Mouse (Mus musculus) kidney, embryonic 14.5 days (tissue): ENCODE results near the gene Scg5. TPM values are rescaled to one million over a fixed set of nuclear protein-coding genes. Genes with fewer than 3 reads are reported as not detected.

Source experiments
- ATAC-seq: fragments of 200-750 bp; cut with Nextera tagmentation; 2 replicates; pipeline ENCODE4 v1.8.0; 2017; ENCODE audit warnings: moderate number of reproducible peaks, mild to moderate bottlenecking, moderate TSS enrichment, moderate library complexity; ENCODE audit not compliant: low FRiP score, low TSS enrichment
- H3K27ac ChIP-seq: fragments of 300-500 bp; sonication (generic); 2 replicates; pipeline ENCODE4 v1.5.1; 2014; ENCODE audit warnings: low read depth, mild to moderate bottlenecking, low read length, moderate library complexity, mixed read lengths
- H3K27me3 ChIP-seq: fragments of 300-500 bp; sonication (generic); 2 replicates; pipeline ENCODE4 v1.6.1; 2014; ENCODE audit warnings: mild to moderate bottlenecking, low read length; ENCODE audit not compliant: control insufficient read depth, insufficient read depth
- H3K36me3 ChIP-seq: fragments of 300-500 bp; sonication (generic); 2 replicates; pipeline ENCODE4 v1.6.1; 2014; ENCODE audit warnings: low read length, mixed read lengths; ENCODE audit not compliant: control insufficient read depth, insufficient read depth
- H3K4me1 ChIP-seq: fragments of 300-500 bp; sonication (generic); 2 replicates; pipeline ENCODE4 v1.6.1; 2014; ENCODE audit warnings: low read length, mixed read lengths; ENCODE audit not compliant: control insufficient read depth, insufficient read depth
- H3K4me2 ChIP-seq: fragments of 300-500 bp; sonication (generic); replicated peaks from 2 replicates; pipeline ENCODE4 v1.6.1; 2014; ENCODE audit warnings: low read depth, mild to moderate bottlenecking, low read length
- H3K4me3 ChIP-seq: fragments of 300-500 bp; sonication (generic); 2 replicates; pipeline ENCODE4 v1.5.1; 2014; ENCODE audit warnings: mild to moderate bottlenecking, low read length
- H3K9ac ChIP-seq: fragments of 300-500 bp; sonication (generic); 2 replicates; pipeline ENCODE4 v1.6.1; 2014; ENCODE audit warnings: low read depth, mild to moderate bottlenecking, low read length, moderate library complexity
- H3K9me3 ChIP-seq: fragments of 300-500 bp; sonication (generic); 2 replicates; pipeline ENCODE4 v1.6.1; 2016; ENCODE audit warnings: low read length; ENCODE audit not compliant: control insufficient read depth
- WGBS: fragments of 180-500 bp; shearing (Covaris S2); extraction: QIAGEN DNeasy Blood & Tissue Kit; methylation state at CpG from one replicate; pipeline ENCODE4 v1.1.7; 2014; 5-methylcytosine and 5-hydroxymethylcytosine counted together
- polyA plus RNA-seq: library from polyadenylated mRNA; unstranded; fragments of >200 nt; fragmentation: Nextera tagmentation; extraction: Ambion mirVana; gene quantifications from 2 replicates; pipeline ENCODE4 v1.2.1, GENCODE M21; 2014

The Scg5 gene
- polyA plus RNA-seq, 1 experiment from 2014 or later = 6.8 TPM

DNA sequence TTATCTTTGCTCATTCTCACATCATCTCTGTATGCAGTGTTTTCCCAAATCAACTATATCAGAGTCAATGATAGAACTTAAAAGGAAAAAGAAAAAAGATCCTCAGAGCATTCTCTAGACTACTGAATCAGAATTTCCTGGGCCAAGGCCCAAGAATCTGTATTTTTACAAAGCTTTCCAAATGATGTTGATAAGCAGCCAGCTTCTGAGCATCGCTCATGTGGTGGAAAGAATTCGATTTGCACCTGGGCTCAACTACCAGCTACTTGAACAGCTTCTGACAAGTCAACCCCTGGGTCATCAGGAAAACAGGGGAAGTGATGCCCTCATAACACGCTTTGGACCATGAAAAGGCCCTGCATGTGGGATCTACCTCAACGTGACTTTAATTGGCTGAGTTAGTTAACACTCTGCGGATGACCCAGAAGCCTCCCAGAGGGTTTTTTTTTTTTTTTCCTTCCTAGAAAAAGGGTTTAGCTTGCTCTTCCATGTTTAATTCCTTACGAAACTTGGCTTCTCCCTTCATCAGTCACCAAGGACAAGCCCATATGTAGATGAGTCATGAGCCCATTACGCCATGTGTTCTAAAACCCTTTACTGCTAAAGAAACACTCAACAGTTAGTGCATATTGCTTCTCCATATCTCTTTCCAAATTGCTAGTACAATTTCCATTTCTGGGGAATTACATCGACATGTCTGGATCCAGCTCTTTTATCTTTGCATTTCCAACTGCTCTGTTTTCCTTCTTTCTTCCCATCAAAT is 60.2 kb downstream of the Scg5 start:
- H3K36me3 ChIP-seq = no peaks in the 10 kb centered on the region
- H3K4me3 ChIP-seq = no peak overlapping the region
- H3K4me1 ChIP-seq = no peaks in the 10 kb centered on the region
- no peaks in the 10 kb centered on the region for H3K9me3 ChIP-seq
- H3K9ac ChIP-seq = no peak overlapping the region
- H3K27ac ChIP-seq = no peak overlapping the region
- no peaks in the 10 kb centered on the region for H3K27me3 ChIP-seq
- ATAC-seq = no peak
- WGBS = 86% methylated on average over 8 of the region's 8 CpGs
- no peak overlapping the region for H3K4me2 ChIP-seq

DNA sequence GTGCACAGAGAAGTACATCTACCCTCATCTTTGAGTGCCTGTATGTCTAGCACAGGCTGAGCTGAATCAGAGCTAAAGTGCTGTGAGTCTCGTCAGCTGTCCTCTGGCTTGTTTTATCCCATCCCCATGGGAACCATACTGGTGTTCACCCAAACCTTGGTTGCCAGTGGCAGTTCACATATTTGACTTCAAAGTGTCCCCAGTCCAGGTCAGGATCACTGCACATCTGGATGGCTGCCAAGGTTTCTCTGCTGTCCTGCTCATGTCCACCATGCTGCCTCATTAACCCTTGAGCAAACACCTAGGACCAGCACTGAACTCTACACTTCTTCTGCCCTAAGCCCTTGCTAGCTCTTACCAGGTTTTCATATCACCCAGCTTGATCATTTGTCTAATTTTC is 63.0 kb downstream of the Scg5 start:
- no peaks in the 10 kb centered on the region for H3K27me3 ChIP-seq
- H3K4me1 ChIP-seq = no peaks in the 10 kb centered on the region
- 48% methylated on average over 1 of the region's 1 CpGs for WGBS
- H3K36me3 ChIP-seq = no peaks in the 10 kb centered on the region
- ATAC-seq = no peak
- no peak overlapping the region for H3K9ac ChIP-seq
- no peak overlapping the region for H3K27ac ChIP-seq
- no peak overlapping the region for H3K4me2 ChIP-seq
- H3K4me3 ChIP-seq = no peak overlapping the region
- H3K9me3 ChIP-seq = no peaks in the 10 kb centered on the region

DNA sequence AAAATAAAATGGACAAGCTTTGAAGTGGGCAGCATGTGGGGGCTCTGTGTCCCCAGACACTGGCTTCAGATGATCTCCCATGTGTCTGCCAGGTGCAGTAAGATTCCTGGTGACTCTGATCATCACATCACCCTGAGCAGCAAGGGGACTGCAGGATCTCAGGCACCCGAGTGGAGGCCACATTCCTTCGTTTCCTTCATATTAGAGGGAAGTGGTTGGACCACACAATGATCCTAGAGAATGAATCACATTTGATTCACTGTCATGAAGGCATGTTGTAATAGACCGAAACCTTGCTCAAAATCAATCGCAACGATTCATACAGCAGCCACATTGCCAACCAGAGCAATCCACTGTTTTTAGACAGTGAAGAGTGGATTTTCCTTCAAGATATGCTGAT is 64.0 kb downstream of the Scg5 start:
- Histone ChIP-seq H3K9me3 (no peaks in the 10 kb centered on the region), H3K9ac (no peak overlapping the region), H3K4me3 (no peak overlapping the region), H3K27ac (no peak overlapping the region), H3K27me3 (peaks cover 6% of the 10 kb centered on the region), H3K36me3 (no peaks in the 10 kb centered on the region), H3K4me2 (no peak overlapping the region), H3K4me1 (no peaks in the 10 kb centered on the region)
- ATAC-seq = no peak
- WGBS = 89% methylated on average over 5 of the region's 5 CpGs

DNA sequence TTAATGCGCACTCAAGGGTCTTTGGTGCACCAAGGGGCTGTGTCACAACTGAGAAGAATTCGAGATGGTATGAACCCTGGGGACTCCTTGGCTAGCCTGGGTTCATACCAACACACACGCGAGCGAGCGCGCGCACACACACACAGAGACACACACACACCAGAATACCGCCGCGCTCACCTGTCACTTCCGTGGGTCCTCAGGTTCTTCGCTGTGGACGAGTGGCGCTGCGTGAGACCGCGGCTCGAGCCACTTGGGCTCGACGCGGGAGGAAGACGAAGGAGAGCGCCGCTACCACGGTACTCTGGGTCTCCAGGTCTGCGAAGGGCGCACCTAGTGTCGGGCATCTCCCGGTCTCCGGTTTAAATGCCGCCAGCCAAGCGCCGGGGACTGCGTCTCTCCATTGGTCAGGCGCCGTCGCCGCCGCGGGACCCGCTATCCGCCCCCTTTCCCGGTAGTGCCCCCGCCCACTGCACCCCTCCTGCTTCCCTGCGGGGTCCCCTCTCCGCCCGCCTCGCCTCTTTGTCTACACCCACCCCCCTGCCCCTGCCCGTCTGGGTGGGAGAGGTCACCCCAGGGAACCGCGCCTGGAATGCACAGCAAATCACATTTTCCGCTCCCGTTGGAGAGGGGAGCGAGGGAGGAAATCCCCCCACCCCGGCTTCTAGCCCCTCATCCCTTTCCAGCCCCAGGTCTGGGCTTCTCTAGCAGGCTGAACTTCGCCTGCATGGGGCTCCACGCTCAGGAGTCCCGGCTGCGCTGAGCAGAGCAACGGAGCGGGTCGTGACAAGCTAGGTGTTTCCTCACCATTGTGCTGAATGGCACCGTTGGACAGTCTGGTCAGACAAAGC is 70.4 kb downstream of the Scg5 start, which contains the start of gene Grem1:
Gene Grem1 (minus strand): TSS at position 336 of the 851 bp plus-strand sequence.
- H3K4me1 ChIP-seq = peaks cover 14% of the 10 kb centered on the region; the same call in 1 of the 2 replicates
- H3K4me2 ChIP-seq = peak within 1 kb of the TSS; percentile 83
- peaks cover 42% of the 10 kb centered on the region for H3K27me3 ChIP-seq
- H3K9me3 ChIP-seq = no peaks in the 10 kb centered on the region
- WGBS = under 1% methylated on average over 62 of the region's 64 CpGs
- peak within 1 kb of the TSS; percentile 47 for H3K4me3 ChIP-seq
- H3K27ac ChIP-seq = no peak within 1 kb of the TSS
- H3K9ac ChIP-seq = peak within 1 kb of the TSS; percentile 24; the same call in 1 of the 2 replicates
- H3K36me3 ChIP-seq = no peaks in the 10 kb centered on the region
- peak; percentile 47 for ATAC-seq

DNA sequence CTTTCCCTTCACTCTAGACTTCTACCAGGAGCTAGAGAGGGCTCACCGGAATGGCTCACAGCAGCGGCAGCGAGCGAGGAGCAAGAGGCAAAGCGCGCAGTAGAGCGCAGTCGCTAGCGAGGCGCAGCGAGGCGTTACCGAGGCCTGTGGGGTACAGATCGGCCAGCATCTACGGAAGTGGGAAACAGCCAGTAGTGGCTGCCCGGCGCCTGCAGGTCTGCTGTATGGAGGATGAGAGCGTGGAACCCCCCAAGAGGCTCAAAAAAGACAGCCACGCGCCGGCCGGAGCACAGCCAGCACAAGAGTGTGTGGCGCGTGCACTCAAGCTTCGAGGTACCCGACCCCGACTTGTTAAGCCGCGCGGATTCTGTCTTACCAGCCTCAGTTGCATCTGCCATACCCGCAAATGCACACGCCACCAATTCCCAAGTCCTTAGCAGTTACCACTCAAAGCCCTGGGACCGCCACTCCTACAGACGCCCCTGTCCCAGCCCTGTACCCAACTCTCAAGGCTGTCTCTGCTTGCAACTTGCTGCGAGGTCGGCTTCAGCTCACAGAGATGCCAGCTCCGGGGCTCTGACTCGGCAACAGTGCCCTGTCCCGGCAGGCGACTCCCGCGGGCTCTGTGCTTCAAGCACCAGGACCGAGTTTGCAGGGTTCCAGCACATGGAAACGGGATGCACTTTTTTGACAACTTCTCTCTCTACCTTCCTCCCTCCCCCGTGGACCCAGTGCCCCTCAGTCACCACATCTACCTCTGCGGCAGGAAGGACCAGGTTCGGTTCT is 71.2 kb downstream of the Scg5 start:
- H3K27ac ChIP-seq = no peak overlapping the region
- peaks cover 14% of the 10 kb centered on the region; the same call in 1 of the 2 replicates for H3K4me1 ChIP-seq
- no peaks in the 10 kb centered on the region for H3K9me3 ChIP-seq
- WGBS = under 1% methylated on average over 47 of the region's 47 CpGs
- ATAC-seq = peak; percentile 79
- peak overlapping the region; percentile 83 for H3K4me2 ChIP-seq
- H3K27me3 ChIP-seq = peaks cover 42% of the 10 kb centered on the region
- H3K9ac ChIP-seq = peak overlapping the region; percentile 37; the same call in 1 of the 2 replicates
- peak overlapping the region; percentile 47 for H3K4me3 ChIP-seq
- no peaks in the 10 kb centered on the region for H3K36me3 ChIP-seq

DNA sequence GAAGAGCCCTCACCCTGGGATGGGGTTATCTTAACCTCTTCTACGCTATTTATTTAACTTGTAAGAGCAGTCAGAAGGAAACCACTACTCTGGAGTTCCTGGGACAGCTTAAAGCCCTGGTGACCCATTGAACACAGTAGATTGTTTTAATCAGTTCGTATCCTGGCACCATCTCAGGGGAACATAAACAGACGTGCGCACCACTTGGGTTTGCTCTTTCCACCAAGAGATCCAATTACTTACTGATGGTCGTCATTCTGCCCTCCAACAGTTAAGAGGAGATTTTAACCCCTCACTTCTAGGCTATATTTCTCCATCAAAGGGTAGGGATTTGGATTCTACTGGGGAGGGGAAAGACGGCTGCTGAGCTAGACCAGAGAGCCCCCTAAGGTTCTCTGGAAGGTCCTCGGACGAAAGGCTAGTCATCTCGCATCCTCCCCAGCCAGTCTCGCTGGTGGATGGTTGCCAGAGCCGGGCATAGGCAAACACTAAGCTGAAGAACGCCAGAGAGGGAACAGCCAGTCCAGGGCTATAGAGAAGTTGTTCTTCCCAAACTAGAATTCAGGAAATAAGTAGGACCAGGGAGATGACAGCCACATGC is 71.9 kb downstream of the Scg5 start:
- no peaks in the 10 kb centered on the region for H3K9me3 ChIP-seq
- peak; percentile 11; the same call in 1 of the 2 replicates for ATAC-seq
- peak overlapping the region; percentile 47 for H3K4me3 ChIP-seq
- H3K9ac ChIP-seq = peak overlapping the region; percentile 37; the same call in 1 of the 2 replicates
- no peak overlapping the region for H3K27ac ChIP-seq
- peaks cover 14% of the 10 kb centered on the region; the same call in 1 of the 2 replicates for H3K4me1 ChIP-seq
- H3K27me3 ChIP-seq = peaks cover 42% of the 10 kb centered on the region
- 1% methylated on average over 12 of the region's 12 CpGs for WGBS
- no peaks in the 10 kb centered on the region for H3K36me3 ChIP-seq
- peak overlapping the region; percentile 83 for H3K4me2 ChIP-seq

DNA sequence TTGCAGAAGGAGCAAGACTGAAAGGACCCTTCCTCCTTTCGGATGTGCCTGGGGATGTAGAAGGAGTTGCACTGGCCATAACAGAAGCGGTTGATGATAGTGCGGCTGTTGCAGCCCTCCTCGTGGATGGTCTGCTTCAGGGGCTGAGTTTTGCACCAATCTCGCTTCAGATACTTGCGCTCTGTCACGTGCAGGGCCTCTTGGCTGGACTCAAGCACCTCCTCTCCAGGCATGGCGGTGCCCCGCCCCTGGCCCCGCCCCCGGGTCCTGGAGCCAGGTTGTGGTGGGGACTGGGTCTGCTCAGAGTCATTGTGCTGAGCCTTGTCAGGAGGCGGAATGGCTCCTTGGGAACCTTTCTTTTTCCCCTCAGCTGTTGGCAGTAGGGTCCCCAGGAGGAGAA is 79.2 kb downstream of the Scg5 start:
- no peak overlapping the region for H3K27ac ChIP-seq

DNA sequence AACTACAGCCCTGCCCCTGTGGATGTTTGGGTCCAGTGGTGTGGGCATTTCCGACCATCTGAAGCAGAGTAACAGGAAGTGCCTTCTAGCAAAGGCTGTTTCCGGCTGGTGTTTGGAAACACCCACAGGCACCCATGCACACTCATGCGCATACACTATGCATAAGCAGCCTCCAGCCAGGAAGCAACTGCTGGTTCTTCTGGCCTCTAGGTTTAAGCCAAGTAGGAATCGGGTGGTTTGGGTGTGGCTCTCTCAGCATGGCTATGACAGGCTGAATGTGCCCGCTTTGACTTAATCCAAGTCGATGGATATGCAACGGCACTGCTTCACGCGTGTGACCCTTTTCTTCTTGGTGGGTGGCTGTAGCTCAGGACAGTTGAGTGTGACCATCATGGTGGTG is 79.6 kb downstream of the Scg5 start:
- no peak for ATAC-seq
- no peaks in the 10 kb centered on the region for H3K4me1 ChIP-seq
- no peaks in the 10 kb centered on the region for H3K36me3 ChIP-seq
- H3K4me3 ChIP-seq = no peak overlapping the region
- H3K27ac ChIP-seq = no peak overlapping the region
- 92% methylated on average over 9 of the region's 9 CpGs for WGBS
- no peak overlapping the region for H3K9ac ChIP-seq
- no peaks in the 10 kb centered on the region for H3K27me3 ChIP-seq
- H3K9me3 ChIP-seq = no peaks in the 10 kb centered on the region
- H3K4me2 ChIP-seq = no peak overlapping the region

More for the DNA sequence above, 79.2 kb downstream of the Scg5 start:
- no peak overlapping the region for H3K4me3 ChIP-seq
- H3K27me3 ChIP-seq = no peaks in the 10 kb centered on the region
- no peak for ATAC-seq
- WGBS = 77% methylated on average over 12 of the region's 12 CpGs
- H3K4me2 ChIP-seq = no peak overlapping the region
- no peaks in the 10 kb centered on the region for H3K9me3 ChIP-seq
- H3K9ac ChIP-seq = no peak overlapping the region
- H3K36me3 ChIP-seq = no peaks in the 10 kb centered on the region
- no peaks in the 10 kb centered on the region for H3K4me1 ChIP-seq
